Mouse (Mus musculus) embryonic facial prominence, embryonic 11.5 days (tissue): ENCODE data around the gene Clpp. TPM values are rescaled to one million over a fixed set of nuclear protein-coding genes. Genes with fewer than 3 reads are reported as not detected.

Experiments used
- polyA plus RNA-seq: library from polyadenylated mRNA; unstranded; fragments of >200 nt; fragmentation: Nextera tagmentation; extraction: Ambion mirVana; gene quantifications from 2 replicates; pipeline ENCODE4 v1.2.1, GENCODE M21; 2014

Clpp gene
- polyA plus RNA-seq, 1 experiment from 2014 or later: 148 TPM

Other genes with a start within 250 kb of the Clpp start
- gene Nrtn, start 232.8 kb upstream of the Clpp start, polyA plus RNA-seq: 6.7 and 7.8 TPM in 2 replicates
- 30.1 and 32.3 TPM in 2 replicates for gene Dus3l, start 225.5 kb upstream of the Clpp start, polyA plus RNA-seq
- 0.66 and 0.72 TPM in 2 replicates for gene Prr22, start 220.1 kb upstream of the Clpp start, polyA plus RNA-seq
- 2.3 and 2.4 TPM in 2 replicates for gene Rfx2, start 159.3 kb upstream of the Clpp start, polyA plus RNA-seq
- gene Acsbg2, start 115.9 kb upstream of the Clpp start, polyA plus RNA-seq: not detected in 2 replicates
- gene 1700061G19Rik, start 114.8 kb upstream of the Clpp start, polyA plus RNA-seq: 0.13 and 0.22 TPM in 2 replicates
- 26.8 and 27.2 TPM in 2 replicates for gene Mllt1, start 54.9 kb upstream of the Clpp start, polyA plus RNA-seq
- gene Acer1, start 8.2 kb upstream of the Clpp start, polyA plus RNA-seq: not detected in 2 replicates
- gene Alkbh7, start 7.0 kb downstream of the Clpp start, polyA plus RNA-seq: 39.5 and 40.2 TPM in 2 replicates
- not detected in 2 replicates for gene Pspn, start 9.7 kb downstream of the Clpp start, polyA plus RNA-seq
- 70.1 and 71.1 TPM in 2 replicates for gene Gtf2f1, start 21.0 kb downstream of the Clpp start, polyA plus RNA-seq
- 0.18 TPM in 1 of 2 replicates, not detected in the other for gene Gm17949, start 21.2 kb downstream of the Clpp start, polyA plus RNA-seq
- gene Khsrp, start 41.2 kb downstream of the Clpp start, polyA plus RNA-seq: 38.7 and 40.0 TPM in 2 replicates
- not detected in 2 replicates for gene Slc25a41, start 51.3 kb downstream of the Clpp start, polyA plus RNA-seq
- 5.1 and 5.3 TPM in 2 replicates for gene Crb3, start 68.8 kb downstream of the Clpp start, polyA plus RNA-seq
- gene Slc25a23, start 69.6 kb downstream of the Clpp start, polyA plus RNA-seq: 7.1 and 7.3 TPM in 2 replicates
- gene Dennd1c, start 88.2 kb downstream of the Clpp start, polyA plus RNA-seq: 1.5 and 1.6 TPM in 2 replicates
- 39.9 and 51.6 TPM in 2 replicates for gene Tubb4a, start 97.5 kb downstream of the Clpp start, polyA plus RNA-seq
- gene Tnfsf9, start 115.0 kb downstream of the Clpp start, polyA plus RNA-seq: 5.2 and 5.6 TPM in 2 replicates
- gene Cd70, start 159.5 kb downstream of the Clpp start, polyA plus RNA-seq: not detected in 2 replicates
- 0.25 TPM in 1 of 2 replicates, not detected in the other for gene Tnfsf14, start 203.9 kb downstream of the Clpp start, polyA plus RNA-seq
- gene C3, start 237.8 kb downstream of the Clpp start, polyA plus RNA-seq: 0.35 and 0.46 TPM in 2 replicates